Mouse (Mus musculus) embryo, embryonic 11.5 days (tissue): ENCODE measurements at regions not wholly inside any gene's neighbourhood (a gene's known extent, or its start where the extent isn't known, plus 50 kb on each side); places are given as distances from the start of the nearest gene placed in this dataset.

ENCODE experiments used
- DNase-seq: peaks from one replicate; pipeline ENCODE4 v3.0.0-alpha.2; 2012; ENCODE audit warnings: low read depth, low spot score

- no peak for DNase-seq
These were observed 331.8 kb upstream of the Tbx3 start for GRCm38 (mm10) chr5:119338711-119339110.

- DNase-seq: no peak
These were observed 322.2 kb upstream of the Tbx3 start for GRCm38 (mm10) chr5:119348303-119348702.

DNA sequence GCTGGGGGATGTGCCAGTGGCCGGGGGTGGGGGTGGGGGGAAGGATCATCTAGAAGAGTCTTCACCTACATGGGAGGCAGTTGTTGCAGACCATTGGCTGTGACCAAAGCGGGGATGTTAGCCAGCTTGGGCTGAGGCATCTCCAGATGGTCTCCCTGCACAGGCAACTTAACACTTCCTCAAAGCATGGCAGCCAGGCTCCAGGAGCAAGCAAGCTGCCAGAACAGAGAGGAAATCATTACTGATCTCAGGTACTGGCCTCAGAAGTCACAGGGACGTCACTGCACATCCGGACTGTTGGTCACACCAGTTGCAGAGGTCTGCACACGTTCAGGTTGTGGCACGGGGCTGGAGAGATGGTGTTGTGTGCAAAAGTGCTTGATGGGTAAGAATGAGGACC, 321.1 kb upstream of the Tbx3 start:
- no peak for DNase-seq

- DNase-seq: no peak
These were observed 320.0 kb upstream of the Tbx3 start for GRCm38 (mm10) chr5:119350325-119350915.

- no peak for DNase-seq
These were observed 315.0 kb upstream of the Tbx3 start for GRCm38 (mm10) chr5:119355471-119355870.

- DNase-seq: no peak
These were observed 314.4 kb upstream of the Tbx3 start for GRCm38 (mm10) chr5:119356051-119356450.

GRCm38 (mm10) chr5:119359709-119360108, 310.8 kb upstream of the Tbx3 start:
- DNase-seq: no peak

GRCm38 (mm10) chr5:119360351-119360750, 310.1 kb upstream of the Tbx3 start:
- DNase-seq: no peak

DNA sequence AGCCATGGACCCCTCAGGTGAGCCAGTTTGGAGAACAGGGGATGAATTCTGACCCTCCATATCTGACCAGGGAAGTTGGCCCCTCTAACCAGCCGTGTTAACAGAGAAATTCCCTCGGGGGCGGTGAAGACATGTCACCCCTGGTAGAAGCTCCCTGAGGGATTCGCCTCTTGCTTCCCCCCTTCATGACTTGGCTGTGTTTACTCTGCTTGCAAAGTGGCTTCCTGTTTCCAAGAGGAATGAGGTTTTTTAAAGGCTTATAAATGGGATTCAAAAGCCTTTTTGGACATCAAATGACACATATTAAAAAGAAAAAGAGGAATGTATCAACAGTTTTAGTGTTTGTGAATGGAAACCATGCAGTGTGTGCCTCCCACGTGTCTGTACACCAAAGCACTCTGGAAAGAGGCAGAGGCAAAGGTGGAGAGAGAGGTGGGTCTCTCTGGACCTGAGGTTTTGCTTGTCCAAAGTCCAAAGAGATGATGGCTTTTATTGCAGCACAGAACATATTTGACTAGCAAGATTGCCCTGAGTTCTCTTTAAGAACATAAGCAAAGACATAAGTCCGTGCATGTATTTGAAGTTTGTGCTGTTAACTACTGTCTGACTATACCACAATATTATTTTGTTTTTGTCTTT, 308.9 kb upstream of the Tbx3 start:
- DNase-seq: no peak

DNA sequence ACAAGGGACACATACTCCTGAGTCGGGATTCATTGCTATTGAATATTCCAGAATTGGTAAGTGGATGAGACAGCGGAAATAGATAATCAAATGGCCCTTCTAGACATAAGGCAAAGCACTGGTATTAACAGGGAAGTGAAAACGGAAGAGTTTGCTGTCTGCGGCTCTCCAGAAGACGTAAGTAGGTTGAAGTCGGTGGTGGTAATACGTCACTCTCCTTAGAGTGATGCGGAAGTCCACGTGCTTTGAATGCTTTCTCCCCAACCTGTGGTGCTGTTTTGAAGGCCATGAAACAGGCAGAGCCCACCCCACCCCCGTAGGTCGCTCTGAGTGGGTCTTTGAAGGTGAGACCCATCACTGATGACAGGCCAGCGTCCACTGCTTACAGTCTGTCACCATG, 308.0 kb upstream of the Tbx3 start:
- DNase-seq: no peak

DNA sequence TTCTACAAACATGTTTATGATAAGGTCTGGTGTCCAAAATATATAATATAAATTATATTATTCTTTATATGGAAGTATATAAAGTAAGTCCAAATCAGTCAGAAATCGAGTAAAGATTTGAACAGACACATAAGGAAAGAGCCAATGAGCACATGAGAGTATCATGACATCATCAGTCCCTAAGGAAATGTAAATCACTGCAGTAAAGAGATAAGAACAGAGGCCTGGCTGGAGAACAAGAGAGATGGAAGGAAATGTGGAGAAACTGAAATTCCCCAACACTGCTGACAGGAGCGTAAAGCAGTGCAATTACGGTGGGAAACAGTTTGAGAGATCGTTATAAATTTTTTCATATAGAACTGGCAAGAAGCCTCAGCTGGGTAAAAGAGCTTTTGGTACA, 306.2 kb upstream of the Tbx3 start:
- DNase-seq: no peak

- no peak for DNase-seq
These were observed 305.3 kb upstream of the Tbx3 start for GRCm38 (mm10) chr5:119365157-119365556.

DNA sequence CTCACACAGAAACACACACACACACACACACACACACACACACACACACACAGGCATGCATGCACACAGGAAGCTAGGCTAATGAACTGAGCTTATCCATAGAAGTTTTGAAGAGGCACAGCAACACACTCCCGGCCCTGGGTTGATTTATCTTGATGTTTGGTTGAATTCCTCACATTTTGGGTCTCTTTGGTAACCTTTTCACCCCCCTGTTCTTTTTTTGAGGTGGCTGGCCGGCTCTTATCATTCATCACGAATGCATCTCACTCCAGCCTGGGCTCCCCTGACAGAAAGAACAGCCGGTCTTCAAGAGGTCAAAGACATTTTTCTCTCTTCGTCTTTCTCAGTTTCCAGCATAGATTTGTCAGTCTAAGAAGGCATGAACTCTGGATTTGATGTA, 304.2 kb upstream of the Tbx3 start:
- DNase-seq: no peak

DNA sequence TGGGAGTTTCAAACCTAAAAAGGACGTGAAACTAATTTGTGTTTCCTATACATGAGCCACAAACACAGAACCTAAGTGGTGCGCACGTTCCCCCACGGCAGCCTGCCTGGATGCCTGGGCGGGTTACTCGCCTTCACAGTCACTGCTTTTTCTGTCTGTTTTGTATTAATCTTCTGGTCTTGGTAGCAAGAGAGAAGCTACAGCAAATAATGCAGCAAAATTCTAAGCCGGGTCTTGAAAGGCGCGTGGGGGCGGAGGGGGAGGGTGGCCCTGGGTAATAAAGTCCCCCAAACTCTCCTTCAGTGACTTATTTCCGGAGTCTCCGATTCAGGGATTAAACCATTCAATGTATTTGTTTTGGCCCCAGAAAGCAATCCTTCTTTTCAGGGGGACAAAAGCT, 300.0 kb upstream of the Tbx3 start:
- DNase-seq: no peak

GRCm38 (mm10) chr5:119370931-119371330, 299.5 kb upstream of the Tbx3 start:
- DNase-seq: no peak

GRCm38 (mm10) chr5:119373774-119374700, 296.4 kb upstream of the Tbx3 start:
- no peak for DNase-seq

DNA sequence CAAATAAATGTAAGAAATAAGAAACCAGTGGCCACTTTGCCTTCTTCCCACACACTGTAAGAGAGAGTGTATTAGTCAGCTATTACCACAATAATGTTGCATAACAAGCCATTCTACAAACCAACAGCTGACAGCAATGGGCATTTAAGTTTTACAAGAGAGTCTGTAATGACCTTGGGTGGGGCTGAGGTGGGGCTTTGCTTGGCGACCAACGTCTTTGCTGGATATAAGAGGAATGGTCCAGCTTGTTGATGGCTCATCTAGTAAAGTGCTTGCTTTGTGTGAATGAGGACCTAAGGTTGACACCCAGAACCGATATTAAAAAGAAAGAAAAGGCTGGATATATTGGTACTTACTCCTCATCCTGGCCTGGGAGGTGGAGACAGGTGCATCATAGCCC, 295.6 kb upstream of the Tbx3 start:
- DNase-seq: no peak

GRCm38 (mm10) chr5:119378261-119378660, 292.2 kb upstream of the Tbx3 start:
- no peak for DNase-seq

DNA sequence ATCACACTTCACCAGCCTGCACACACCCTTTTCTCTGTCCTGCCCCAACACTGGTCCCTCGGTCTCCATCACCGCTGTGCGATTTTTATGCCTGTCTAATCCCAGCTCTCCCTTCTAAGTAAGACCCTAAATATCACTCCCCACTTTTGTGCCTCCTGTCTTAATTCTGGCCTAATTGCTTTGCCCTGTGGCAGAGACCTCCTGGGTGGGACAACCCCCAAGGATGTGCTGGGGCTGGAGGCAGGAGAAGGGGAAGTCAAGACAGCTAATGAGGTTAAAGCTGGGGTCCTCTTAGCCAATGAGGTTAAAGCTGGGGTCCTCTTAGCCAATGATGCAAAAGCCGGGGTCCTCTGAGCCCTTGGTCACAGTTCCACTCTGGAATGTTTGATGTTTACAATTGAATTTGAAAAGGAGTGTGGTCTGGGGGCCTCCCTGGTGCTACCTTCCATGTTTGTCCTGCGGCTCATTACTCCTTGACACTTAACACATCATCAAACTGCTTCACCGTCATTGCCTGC, 290.5 kb upstream of the Tbx3 start:
- no peak for DNase-seq

DNA sequence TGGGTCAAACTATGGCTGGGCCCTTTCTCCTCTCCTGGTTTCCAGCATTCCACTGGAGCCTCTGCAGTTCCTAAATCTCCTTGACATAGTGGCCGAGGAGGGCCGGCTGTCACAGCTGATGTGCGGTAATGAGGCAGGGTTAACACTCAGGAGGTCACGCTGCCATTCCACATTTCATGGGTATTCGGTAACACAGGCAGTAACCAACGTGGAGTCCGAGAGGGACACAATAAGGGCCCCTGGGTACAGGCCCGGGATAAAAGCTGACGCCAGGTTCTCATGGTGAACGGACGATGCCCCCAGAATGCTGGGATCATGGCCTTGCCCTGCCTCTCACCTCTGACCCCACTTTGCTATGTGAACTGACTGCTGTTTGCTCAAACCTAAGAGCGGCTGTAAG, 289.0 kb upstream of the Tbx3 start:
- no peak for DNase-seq

GRCm38 (mm10) chr5:119385506-119385905, 285.0 kb upstream of the Tbx3 start:
- DNase-seq: no peak

DNA sequence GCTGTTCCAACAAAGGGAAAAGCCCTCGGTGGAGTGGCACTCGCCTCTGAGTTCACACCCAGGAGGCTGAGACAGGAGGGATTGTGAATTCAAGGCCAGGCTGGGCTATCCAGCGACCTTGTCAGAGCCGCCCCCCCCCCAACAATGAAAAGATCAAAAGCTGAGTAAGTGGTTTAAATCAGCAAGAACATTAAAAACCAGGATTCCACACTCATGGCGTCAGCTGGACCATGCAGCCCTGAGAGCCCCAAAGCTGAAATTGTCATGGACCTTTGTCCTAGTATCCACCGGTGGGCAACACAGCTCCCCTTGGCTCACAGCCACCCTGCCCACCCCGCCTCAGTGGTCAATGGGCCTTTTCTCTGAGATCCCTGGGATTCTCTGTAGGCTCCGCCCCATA, 283.6 kb upstream of the Tbx3 start:
- DNase-seq: no peak

DNA sequence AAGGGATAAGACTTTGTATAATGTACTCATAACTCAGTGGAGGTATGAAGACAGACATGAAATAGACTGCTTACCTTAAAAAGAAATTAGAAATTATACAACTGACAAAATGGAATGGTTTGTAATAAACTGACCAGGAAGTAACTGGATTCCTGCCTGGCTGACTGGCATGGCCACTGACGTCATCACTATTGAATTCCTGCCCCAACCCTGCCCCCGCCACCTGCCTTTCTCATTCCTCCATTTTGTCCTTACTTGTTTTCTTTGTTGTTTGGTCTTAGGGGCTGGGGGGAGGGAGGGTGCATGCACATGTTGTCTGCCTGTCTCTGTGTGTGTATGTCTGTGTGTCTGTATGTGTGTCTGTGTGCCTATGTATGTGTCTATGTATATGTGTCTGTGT, 283.2 kb upstream of the Tbx3 start:
- DNase-seq: no peak
